Mouse (Mus musculus): ENCODE measurements around the gene Dirc2. TPM values are rescaled to one million over a fixed set of nuclear protein-coding genes. Genes with fewer than 3 reads are reported as not detected.

The Dirc2 gene
- polyA plus RNA-seq, 1 experiment from 2014 or later, result 16.0 TPM

- ATAC-seq (ENCODE audit: insufficient read depth), result no peak
- no peak overlapping the region for H3K4me2 ChIP-seq
- no peaks in the 10 kb centered on the region for H3K4me1 ChIP-seq (ENCODE audit: insufficient read depth)
- no peak overlapping the region for H3K9ac ChIP-seq
- no peak for DNase-seq
- no peak overlapping the region for H3K27ac ChIP-seq (ENCODE audit: low read depth)
- H3K27me3 ChIP-seq (ENCODE audit: insufficient read depth, low read length), result no peaks in the 10 kb centered on the region
- 0 out of 2 replicates have a peak, but pooled peaks cover 5% of the 10 kb centered on the region for H3K36me3 ChIP-seq (ENCODE audit: insufficient read depth)
- H3K9me3 ChIP-seq (ENCODE audit: low read depth, low read length), result no peaks in the 10 kb centered on the region
- no peak for TF ChIP-seq CTCF (IDR thresholded peaks at IDR 0.05; ENCODE audit: low read depth)
- H3K4me3 ChIP-seq (ENCODE audit: low read depth, low read length), result no peak overlapping the region
- 86% methylated on average over 6 of the region's 6 CpGs for WGBS
Measured at GRCm38 (mm10) chr16:35724561-35724960, 44.6 kb downstream of the Dirc2 start.

GRCm38 (mm10) chr16:35717761-35718160 is 51.4 kb downstream of the Dirc2 start:
- no peaks in the 10 kb centered on the region for H3K27me3 ChIP-seq (ENCODE audit: insufficient read depth, low read length)
- no peak for TF ChIP-seq CTCF (IDR thresholded peaks at IDR 0.05; ENCODE audit: low read depth)
- H3K27ac ChIP-seq (ENCODE audit: low read depth), result no peak overlapping the region
- no peak for DNase-seq
- no peak overlapping the region for H3K9ac ChIP-seq
- 77% methylated on average over 5 of the region's 5 CpGs for WGBS
- peaks cover 8% of the 10 kb centered on the region; the same call in 1 of the 2 replicates for H3K36me3 ChIP-seq (ENCODE audit: insufficient read depth)
- H3K4me1 ChIP-seq (ENCODE audit: insufficient read depth), result no peaks in the 10 kb centered on the region
- ATAC-seq (ENCODE audit: insufficient read depth), result no peak
- no peak overlapping the region for H3K4me2 ChIP-seq
- H3K9me3 ChIP-seq (ENCODE audit: low read depth, low read length), result no peaks in the 10 kb centered on the region
- no peak overlapping the region for H3K4me3 ChIP-seq (ENCODE audit: low read depth, low read length)

GRCm38 (mm10) chr16:35716257-35716656 is 52.9 kb downstream of the Dirc2 start:
- Histone ChIP-seq H3K9me3 (ENCODE audit: low read depth, low read length) (no peaks in the 10 kb centered on the region), H3K9ac (no peak overlapping the region), H3K4me2 (no peak overlapping the region), H3K27ac (ENCODE audit: low read depth) (no peak overlapping the region), H3K4me1 (ENCODE audit: insufficient read depth) (no peaks in the 10 kb centered on the region), H3K36me3 (ENCODE audit: insufficient read depth) (peaks cover 4% of the 10 kb centered on the region; the same call in 1 of the 2 replicates), H3K27me3 (ENCODE audit: insufficient read depth, low read length) (no peaks in the 10 kb centered on the region), H3K4me3 (ENCODE audit: low read depth, low read length) (no peak overlapping the region)
- DNase-seq (no peak), ATAC-seq (ENCODE audit: insufficient read depth) (no peak)
- peak; percentile 32 for TF ChIP-seq CTCF (IDR thresholded peaks at IDR 0.05; ENCODE audit: low read depth)
- WGBS, result 73% methylated on average over 3 of the region's 3 CpGs

GRCm38 (mm10) chr16:35715771-35716170 is 53.4 kb downstream of the Dirc2 start:
- 73% methylated on average over 5 of the region's 5 CpGs for whole genome bisulfite sequencing
- Histone ChIP-seq H3K4me2 (no peak overlapping the region), H3K27me3 (ENCODE audit: insufficient read depth, low read length) (no peaks in the 10 kb centered on the region), H3K9me3 (ENCODE audit: low read depth, low read length) (no peaks in the 10 kb centered on the region), H3K4me3 (ENCODE audit: low read depth, low read length) (no peak overlapping the region), H3K4me1 (ENCODE audit: insufficient read depth) (no peaks in the 10 kb centered on the region), H3K27ac (ENCODE audit: low read depth) (no peak overlapping the region), H3K36me3 (ENCODE audit: insufficient read depth) (peaks cover 4% of the 10 kb centered on the region; the same call in 1 of the 2 replicates), H3K9ac (no peak overlapping the region)
- ATAC-seq (ENCODE audit: insufficient read depth) (no peak), DNase-seq (no peak)
- no peak for TF ChIP-seq CTCF (IDR thresholded peaks at IDR 0.05; ENCODE audit: low read depth)

GRCm38 (mm10) chr16:35715350-35715749 is 53.8 kb downstream of the Dirc2 start:
- Histone ChIP-seq H3K9me3 (ENCODE audit: low read depth, low read length) (no peaks in the 10 kb centered on the region), H3K4me1 (ENCODE audit: insufficient read depth) (no peaks in the 10 kb centered on the region), H3K4me3 (ENCODE audit: low read depth, low read length) (no peak overlapping the region), H3K9ac (no peak overlapping the region), H3K27ac (ENCODE audit: low read depth) (no peak overlapping the region), H3K36me3 (ENCODE audit: insufficient read depth) (peaks cover 4% of the 10 kb centered on the region; the same call in 1 of the 2 replicates), H3K4me2 (no peak overlapping the region), H3K27me3 (ENCODE audit: insufficient read depth, low read length) (no peaks in the 10 kb centered on the region)
- no peak for DNase-seq
- WGBS, result 36% methylated on average over 6 of the region's 6 CpGs
- ATAC-seq (ENCODE audit: insufficient read depth), result no peak
- TF ChIP-seq CTCF (IDR thresholded peaks at IDR 0.05; ENCODE audit: low read depth), result no peak

- DNase-seq (no peak), ATAC-seq (ENCODE audit: insufficient read depth) (no peak)
- H3K27me3 ChIP-seq (ENCODE audit: insufficient read depth, low read length), result no peaks in the 10 kb centered on the region
- H3K4me3 ChIP-seq (ENCODE audit: low read depth, low read length), result no peak overlapping the region
- peaks cover 4% of the 10 kb centered on the region; the same call in 1 of the 2 replicates for H3K36me3 ChIP-seq (ENCODE audit: insufficient read depth)
- H3K9ac ChIP-seq, result no peak overlapping the region
- no peak overlapping the region for H3K4me2 ChIP-seq
- 69% methylated on average over 7 of the region's 7 CpGs for WGBS
- no peaks in the 10 kb centered on the region for H3K4me1 ChIP-seq (ENCODE audit: insufficient read depth)
- no peaks in the 10 kb centered on the region for H3K9me3 ChIP-seq (ENCODE audit: low read depth, low read length)
- no peak for TF ChIP-seq CTCF (IDR thresholded peaks at IDR 0.05; ENCODE audit: low read depth)
- no peak overlapping the region for H3K27ac ChIP-seq (ENCODE audit: low read depth)
Measured at GRCm38 (mm10) chr16:35714689-35715088, 54.5 kb downstream of the Dirc2 start.

- no peaks in the 10 kb centered on the region for H3K27me3 ChIP-seq (ENCODE audit: insufficient read depth, low read length)
- DNase-seq (no peak), ATAC-seq (ENCODE audit: insufficient read depth) (no peak)
- H3K9ac ChIP-seq, result no peak overlapping the region
- WGBS, result 69% methylated on average over 7 of the region's 7 CpGs
- H3K4me1 ChIP-seq (ENCODE audit: insufficient read depth), result no peaks in the 10 kb centered on the region
- no peak overlapping the region for H3K27ac ChIP-seq (ENCODE audit: low read depth)
- no peaks in the 10 kb centered on the region for H3K9me3 ChIP-seq (ENCODE audit: low read depth, low read length)
- no peak overlapping the region for H3K4me3 ChIP-seq (ENCODE audit: low read depth, low read length)
- no peak for TF ChIP-seq CTCF (IDR thresholded peaks at IDR 0.05; ENCODE audit: low read depth)
- H3K36me3 ChIP-seq (ENCODE audit: insufficient read depth), result peaks cover 1% of the 10 kb centered on the region; the same call in 1 of the 2 replicates
- no peak overlapping the region for H3K4me2 ChIP-seq
Measured at GRCm38 (mm10) chr16:35713606-35714005, 55.5 kb downstream of the Dirc2 start.

GRCm38 (mm10) chr16:35711004-35711403 is 58.2 kb downstream of the Dirc2 start:
- no peak for ATAC-seq (ENCODE audit: insufficient read depth)
- 38% methylated on average over 7 of the region's 7 CpGs for WGBS
- no peak for TF ChIP-seq CTCF (IDR thresholded peaks at IDR 0.05; ENCODE audit: low read depth)
- no peaks in the 10 kb centered on the region for H3K36me3 ChIP-seq (ENCODE audit: insufficient read depth)
- no peak overlapping the region for H3K4me2 ChIP-seq
- no peak overlapping the region for H3K27ac ChIP-seq (ENCODE audit: low read depth)
- no peak for DNase-seq
- no peaks in the 10 kb centered on the region for H3K4me1 ChIP-seq (ENCODE audit: insufficient read depth)
- H3K27me3 ChIP-seq (ENCODE audit: insufficient read depth, low read length), result no peaks in the 10 kb centered on the region
- H3K9ac ChIP-seq, result no peak overlapping the region
- no peak overlapping the region for H3K4me3 ChIP-seq (ENCODE audit: low read depth, low read length)
- H3K9me3 ChIP-seq (ENCODE audit: low read depth, low read length), result no peaks in the 10 kb centered on the region

Data from lung, embryonic 14.5 days (tissue).